Mouse (Mus musculus): Measurements from ENCODE around the gene Cyb561d2.
A peak's percentile ranks its signal among the peaks of the same experiment; 100 is the strongest.

The Cyb561d2 gene

GRCm38 (mm10) chr9:107549297-107550074 is 7.5 kb upstream of the Cyb561d2 start:
- DNase-seq = no peak

- no peak for DNase-seq
Measured at GRCm38 (mm10) chr9:107548820-107549219, 6.8 kb upstream of the Cyb561d2 start.

- no peak for DNase-seq
Measured at GRCm38 (mm10) chr9:107547957-107548356, 6.0 kb upstream of the Cyb561d2 start.

GRCm38 (mm10) chr9:107547026-107547425 is 5.0 kb upstream of the Cyb561d2 start, which contains the start of gene Zmynd10:
Gene Zmynd10, plus strand, starts transcription at chr9:107547298.
- peak; percentile 97 for DNase-seq

GRCm38 (mm10) chr9:107545602-107546001 is 3.6 kb upstream of the Cyb561d2 start:
- DNase-seq = peak; percentile 86

- DNase-seq = no peak
Measured at GRCm38 (mm10) chr9:107545199-107545598, 3.2 kb upstream of the Cyb561d2 start.

- DNase-seq = peak; percentile 29
Measured at GRCm38 (mm10) chr9:107544729-107545128, 2.7 kb upstream of the Cyb561d2 start.

- peak; percentile 32 for DNase-seq
Measured at GRCm38 (mm10) chr9:107544196-107544700, 2.3 kb upstream of the Cyb561d2 start.

- no peak for DNase-seq
Measured at GRCm38 (mm10) chr9:107543299-107543698, 1.3 kb upstream of the Cyb561d2 start.

- peak; percentile 34 for DNase-seq
Measured at GRCm38 (mm10) chr9:107542721-107543120, 728 bp upstream of the Cyb561d2 start.

- no peak for DNase-seq
Measured at GRCm38 (mm10) chr9:107542352-107542686, 326 bp upstream of the Cyb561d2 start.

GRCm38 (mm10) chr9:107541005-107541404 is 988 bp downstream of the Cyb561d2 start:
- peak; percentile 20 for DNase-seq

GRCm38 (mm10) chr9:107540420-107540819 is 1.6 kb downstream of the Cyb561d2 start:
- DNase-seq = peak; percentile 59

- DNase-seq = no peak
Measured at GRCm38 (mm10) chr9:107539940-107540339, 2.1 kb downstream of the Cyb561d2 start.

GRCm38 (mm10) chr9:107538711-107539110 is 3.3 kb downstream of the Cyb561d2 start:
- DNase-seq = no peak

- DNase-seq = no peak
Measured at GRCm38 (mm10) chr9:107538231-107538630, 3.8 kb downstream of the Cyb561d2 start.

GRCm38 (mm10) chr9:107534408-107535202 is 7.4 kb downstream of the Cyb561d2 start:
- DNase-seq = no peak

- peak; percentile 98 for DNase-seq
Measured at GRCm38 (mm10) chr9:107533791-107534407, 8.1 kb downstream of the Cyb561d2 start, which contains the start of gene Tmem115. Gene Tmem115, plus strand, starts transcription at chr9:107533945.

- peak; percentile 80 for DNase-seq
Measured at GRCm38 (mm10) chr9:107526198-107527026, 15.6 kb downstream of the Cyb561d2 start.

- DNase-seq = no peak
Measured at GRCm38 (mm10) chr9:107522400-107522711, 19.6 kb downstream of the Cyb561d2 start.

- no peak for DNase-seq
Measured at GRCm38 (mm10) chr9:107521711-107522399, 20.1 kb downstream of the Cyb561d2 start.

- no peak for DNase-seq
Measured at GRCm38 (mm10) chr9:107521190-107521589, 20.8 kb downstream of the Cyb561d2 start.
